Mouse (Mus musculus): ENCODE measurements around the gene Hnrnpk.

Gene Hnrnpk

GRCm38 (mm10) chr13:58389324-58389951 is 13.7 kb downstream of the Hnrnpk start:
- in situ Hi-C loops (cut with MboI, MseI) = loop anchor here (10.0 kb wide), 1 partner anchor 175 kb away; the partner anchor contains the start of gene Ubqln1

GRCm38 (mm10) chr13:58388379-58388778 is 14.8 kb downstream of the Hnrnpk start:
- in situ Hi-C loops (cut with MboI, MseI) = loop anchor here (10.0 kb wide), 1 partner anchor 174 kb away; the partner anchor contains the start of gene Ubqln1

GRCm38 (mm10) chr13:58387948-58388347 is 15.2 kb downstream of the Hnrnpk start:
- in situ Hi-C loops (cut with MboI, MseI) = loop anchor here (10.0 kb wide), 1 partner anchor 173 kb away; the partner anchor contains the start of gene Ubqln1

- in situ Hi-C loops (cut with MboI, MseI) = loop anchor here (10.0 kb wide), 1 partner anchor 171 kb away; the partner anchor contains the start of gene Ubqln1
Observed at GRCm38 (mm10) chr13:58385547-58385920, 17.6 kb downstream of the Hnrnpk start.

- in situ Hi-C loops (cut with MboI, MseI) = loop anchor here (5.0 to 10.0 kb wide), 3 partner anchors 108 to 228 kb away; partner anchors contain the start of genes Gkap1, Idnk and Ubqln1
Observed at GRCm38 (mm10) chr13:58384779-58385546, 18.2 kb downstream of the Hnrnpk start, which contains the start of gene 2210016F16Rik. TSS of gene 2210016F16Rik (minus strand) at chr13:58385225.

- in situ Hi-C loops (cut with MboI, MseI) = loop anchor here (5.0 to 10.0 kb wide), 3 partner anchors 107 to 227 kb away; partner anchors contain the start of genes Gkap1, Idnk and Ubqln1
Observed at GRCm38 (mm10) chr13:58384371-58384770, 18.8 kb downstream of the Hnrnpk start.

- in situ Hi-C loops (cut with MboI, MseI) = no loop called here
Observed at GRCm38 (mm10) chr13:58373153-58373470, 30.0 kb downstream of the Hnrnpk start.

- in situ Hi-C loops (cut with MboI, MseI) = no loop called here
Observed at GRCm38 (mm10) chr13:58372278-58373152, 30.6 kb downstream of the Hnrnpk start.

- in situ Hi-C loops (cut with MboI, MseI) = loop anchor here (10.0 kb wide), 1 partner anchor 234 kb away; no protein-coding TSS in a partner anchor
Observed at GRCm38 (mm10) chr13:58368835-58369234, 34.3 kb downstream of the Hnrnpk start.

- in situ Hi-C loops (cut with MboI, MseI) = loop anchor here (10.0 kb wide), 1 partner anchor 233 kb away; no protein-coding TSS in a partner anchor
Observed at GRCm38 (mm10) chr13:58367641-58368040, 35.5 kb downstream of the Hnrnpk start.

- in situ Hi-C loops (cut with MboI, MseI) = loop anchor here (10.0 kb wide), 1 partner anchor 232 kb away; no protein-coding TSS in a partner anchor
Observed at GRCm38 (mm10) chr13:58366373-58366772, 36.8 kb downstream of the Hnrnpk start.

GRCm38 (mm10) chr13:58365179-58365578 is 38.0 kb downstream of the Hnrnpk start:
- in situ Hi-C loops (cut with MboI, MseI) = loop anchor here (10.0 kb wide), 1 partner anchor 230 kb away; no protein-coding TSS in a partner anchor

- in situ Hi-C loops (cut with MboI, MseI) = loop anchor here (10.0 kb wide), 1 partner anchor 230 kb away; no protein-coding TSS in a partner anchor
Observed at GRCm38 (mm10) chr13:58364353-58365175, 38.6 kb downstream of the Hnrnpk start.

GRCm38 (mm10) chr13:58359304-58359653 is 43.9 kb downstream of the Hnrnpk start:
- in situ Hi-C loops (cut with MboI, MseI) = no loop called here

- in situ Hi-C loops (cut with MboI, MseI) = no loop called here
Observed at GRCm38 (mm10) chr13:58358629-58359303, 44.4 kb downstream of the Hnrnpk start, which contains the start of gene Kif27. TSS of gene Kif27 (minus strand) at chr13:58359122.

- in situ Hi-C loops (cut with MboI, MseI) = no loop called here
Observed at GRCm38 (mm10) chr13:58352996-58353395, 50.1 kb downstream of the Hnrnpk start.

- in situ Hi-C loops (cut with MboI, MseI) = no loop called here
Observed at GRCm38 (mm10) chr13:58350606-58351005, 52.5 kb downstream of the Hnrnpk start.

GRCm38 (mm10) chr13:58344505-58344904 is 58.6 kb downstream of the Hnrnpk start:
- in situ Hi-C loops (cut with MboI, MseI) = loop anchor here (25.0 kb wide), 1 partner anchor 668 kb away; no protein-coding TSS in a partner anchor
